Mouse (Mus musculus) heart, adult 2 months (tissue): Measurements from ENCODE around the gene Anks1.

ENCODE experiments used
- CTCF ChIP-seq: fragments of 200-600 bp; IDR thresholded peaks from 2 replicates; pipeline ENCODE4 v1.8.1; 2022; ENCODE audit warnings: antibody characterized with exemption, mild to moderate bottlenecking, moderate library complexity
- POLR2A ChIP-seq: fragments of 200-500 bp; IDR thresholded peaks from 2 replicates; pipeline ENCODE4 v1.6.1; 2011; ENCODE audit warnings: mild to moderate bottlenecking, low read depth, low read length, control low read depth; ENCODE audit not compliant: insufficient read depth

GRCm38 (mm10) chr17:28080045-28080816, 171.1 kb downstream of the Anks1 start, which contains the start of gene Tcp11:
- TF ChIP-seq CTCF: no peak
- no peak for TF ChIP-seq POLR2A
